Mouse (Mus musculus) CD4-positive helper T cell, adult 2 months (primary cell): Measurements from ENCODE around the gene Akap2.

Source experiments
- DNase-seq: peaks from one replicate; pipeline ENCODE4 v3.0.0-alpha.2; 2012; ENCODE audit warnings: low read depth, missing footprints, low spot score

Akap2 gene

DNA sequence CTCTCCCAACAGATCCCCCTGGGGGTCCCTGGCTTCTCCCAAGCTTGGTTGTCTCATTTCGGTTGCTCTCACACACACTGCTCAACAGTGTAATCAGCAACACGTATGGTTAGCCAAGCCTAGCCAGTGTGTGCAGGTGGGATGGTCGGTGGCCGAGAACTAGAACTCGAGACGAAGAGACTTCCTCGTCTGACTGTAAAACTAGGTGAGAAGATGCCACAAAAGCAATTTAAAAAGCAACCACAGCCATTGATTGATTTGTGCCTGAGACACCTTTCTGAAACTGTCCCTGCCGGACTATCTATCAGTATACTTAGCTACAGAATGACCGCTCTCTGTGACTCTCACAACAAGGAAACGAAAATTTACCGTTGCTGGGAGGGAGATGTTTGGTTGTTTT, 37.6 kb downstream of the Akap2 start:
- no peak for DNase-seq

GRCm38 (mm10) chr4:57757997-57758396, 40.5 kb downstream of the Akap2 start:
- no peak for DNase-seq

GRCm38 (mm10) chr4:57762424-57762823, 45.0 kb downstream of the Akap2 start:
- DNase-seq: no peak

DNA sequence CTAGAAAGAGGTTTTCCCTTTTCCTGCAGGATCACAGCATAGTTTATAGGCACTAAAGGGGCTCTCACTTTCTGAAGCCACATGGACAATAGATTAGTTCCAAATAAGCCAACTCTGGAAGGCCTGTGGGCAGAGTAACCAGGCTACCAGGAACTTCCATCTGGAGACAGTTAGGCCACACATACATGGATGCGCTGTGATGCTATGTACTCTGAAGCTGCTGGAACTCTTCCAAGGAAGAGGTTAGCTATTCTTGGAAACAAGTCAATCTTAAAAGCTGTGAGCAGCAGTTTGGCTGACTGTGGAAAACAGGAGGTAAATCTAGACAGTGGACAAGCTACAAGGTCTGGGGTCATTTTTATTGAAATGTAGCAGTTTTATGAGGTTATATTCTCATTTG, 46.9 kb downstream of the Akap2 start:
- no peak for DNase-seq

DNA sequence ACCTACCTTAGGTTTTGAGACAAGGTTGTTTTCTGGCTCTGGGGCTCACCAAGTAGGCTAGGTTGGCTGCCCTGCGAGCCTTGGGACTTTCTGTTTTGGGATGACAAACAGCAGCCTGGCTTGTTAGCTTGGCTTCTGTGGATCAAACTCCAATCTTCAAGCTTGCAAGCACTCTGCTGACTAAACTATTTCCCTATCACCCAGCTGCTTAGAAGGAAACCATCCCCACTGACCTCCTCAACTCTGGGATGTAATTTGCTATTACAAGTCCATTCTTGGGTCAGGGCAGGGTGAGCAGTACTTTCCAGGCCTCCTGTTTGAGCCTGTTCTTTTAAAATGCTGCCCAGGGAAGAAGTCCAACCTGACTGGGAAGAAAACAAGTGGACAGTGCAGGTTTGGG, 47.5 kb downstream of the Akap2 start:
- no peak for DNase-seq

DNA sequence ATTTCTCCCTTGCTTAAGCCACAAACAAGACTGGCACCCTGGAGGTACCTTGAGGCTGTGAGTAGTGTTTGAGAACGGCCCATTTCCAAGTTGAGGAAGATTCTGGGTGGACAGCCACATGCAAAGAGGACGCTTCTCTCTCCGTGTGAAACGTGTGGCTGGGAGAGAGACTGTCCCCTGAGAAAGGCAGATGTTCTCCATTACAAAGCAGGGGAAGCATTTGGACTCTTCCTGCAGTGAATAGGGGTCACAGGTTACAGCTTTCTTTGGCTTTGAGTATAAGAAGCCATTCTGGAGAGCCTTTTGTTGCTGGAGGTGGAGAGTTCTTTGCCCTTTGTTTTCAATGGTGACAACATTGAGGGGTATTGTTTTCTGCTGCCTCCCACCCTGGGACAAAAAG, 48.3 kb downstream of the Akap2 start:
- no peak for DNase-seq

DNA sequence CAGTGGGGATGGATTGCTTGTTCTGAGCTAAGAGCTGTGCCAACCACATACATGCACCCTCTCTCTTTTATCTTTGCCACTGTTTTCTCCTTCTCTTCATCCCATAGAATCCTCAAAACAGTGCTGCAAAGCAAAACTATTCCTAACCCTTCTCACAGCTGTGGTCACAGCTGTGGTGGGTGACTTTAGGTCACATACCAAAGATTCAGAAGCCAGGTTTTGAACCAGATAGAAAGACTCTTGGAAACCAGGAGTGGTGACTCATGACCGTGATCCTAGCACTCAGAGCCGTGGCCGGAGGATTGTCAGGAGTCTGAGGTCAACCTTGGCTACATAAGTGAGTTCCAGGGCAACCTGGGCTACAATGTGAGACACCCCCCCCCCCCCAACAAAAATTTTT, 51.5 kb downstream of the Akap2 start:
- no peak for DNase-seq

DNA sequence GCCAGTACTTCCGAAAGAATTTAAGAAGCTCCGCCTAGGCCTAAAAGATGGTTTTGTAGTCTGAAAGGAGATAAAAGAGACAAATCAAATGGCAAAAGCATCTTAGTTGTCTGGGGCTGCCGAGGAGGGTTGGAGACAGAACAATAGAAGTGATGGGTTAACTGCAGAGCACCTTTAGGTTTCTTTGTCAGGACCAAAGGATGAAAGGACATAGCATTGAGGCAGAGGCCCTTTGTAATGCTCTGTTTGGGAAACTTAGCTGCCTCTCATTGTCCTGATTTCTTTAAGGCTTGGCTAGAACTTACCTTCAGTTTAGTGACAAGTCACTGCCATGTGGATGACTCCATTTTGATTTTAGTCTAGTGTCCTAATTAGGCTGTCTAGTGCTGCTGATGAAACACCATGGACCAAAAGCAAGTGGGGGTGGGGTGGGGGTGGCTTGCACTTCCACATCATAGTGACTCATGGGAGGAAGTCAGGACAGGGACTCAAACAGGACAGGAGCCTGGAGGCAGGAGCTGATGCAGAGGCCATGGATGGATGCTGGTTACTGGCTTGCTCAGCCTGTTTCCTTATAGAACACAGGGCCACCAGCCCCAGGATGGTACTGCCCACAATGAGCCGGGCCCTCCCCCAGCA, 52.8 kb downstream of the Akap2 start:
- no peak for DNase-seq

- no peak for DNase-seq
Measured at GRCm38 (mm10) chr4:57771558-57772219, 54.2 kb downstream of the Akap2 start.

DNA sequence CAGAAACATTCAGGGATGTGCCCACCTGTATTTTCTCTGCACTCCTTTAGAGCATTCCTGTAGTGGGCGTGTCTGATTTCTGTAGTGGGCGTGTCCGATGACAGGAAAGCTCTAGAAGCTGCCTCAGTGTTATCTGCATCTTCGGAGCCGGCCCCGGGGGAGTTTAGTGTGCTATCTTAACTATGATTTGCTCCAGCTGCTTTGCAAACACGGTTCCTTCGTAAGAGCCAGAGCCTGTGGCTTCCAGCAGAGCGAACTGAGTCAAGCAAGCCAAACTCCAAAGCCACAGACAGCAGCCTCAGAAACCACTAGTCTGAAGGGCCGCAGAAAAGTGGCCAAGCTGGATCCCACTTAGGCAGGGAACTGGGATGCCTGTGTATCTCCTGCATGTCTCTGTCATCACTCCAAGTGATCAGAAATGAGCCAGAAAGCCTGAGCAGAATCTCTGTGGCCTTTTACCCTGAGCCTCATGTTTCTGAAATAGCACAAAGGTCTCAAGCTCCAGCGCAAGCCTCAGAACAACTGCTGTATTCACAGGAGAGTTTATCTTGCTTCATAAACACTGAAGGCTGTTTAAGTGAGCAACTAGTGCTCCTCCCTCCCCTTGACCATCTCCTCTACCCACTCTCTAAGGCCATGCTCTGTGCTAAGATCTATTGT, 55.5 kb downstream of the Akap2 start:
- no peak for DNase-seq

DNA sequence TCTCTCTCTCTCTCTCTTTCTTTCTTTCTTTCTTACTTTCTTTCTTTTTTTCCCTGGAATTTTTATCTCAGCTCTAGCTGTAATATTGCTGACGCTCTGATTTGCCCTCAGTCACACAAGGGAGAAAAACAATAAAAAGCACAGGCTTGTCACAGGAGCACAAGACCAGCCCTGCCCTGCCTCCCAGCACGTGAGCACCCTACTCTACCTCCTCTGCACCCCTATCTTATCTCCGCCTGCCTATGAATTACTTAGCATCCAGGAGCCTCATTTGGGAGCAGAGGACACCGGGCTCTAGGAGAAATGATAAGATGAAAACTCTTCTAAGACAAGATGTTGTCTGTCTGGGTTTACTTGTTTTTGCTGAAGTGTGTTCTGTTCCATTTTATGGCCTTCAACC, 57.1 kb downstream of the Akap2 start:
- DNase-seq: no peak

DNA sequence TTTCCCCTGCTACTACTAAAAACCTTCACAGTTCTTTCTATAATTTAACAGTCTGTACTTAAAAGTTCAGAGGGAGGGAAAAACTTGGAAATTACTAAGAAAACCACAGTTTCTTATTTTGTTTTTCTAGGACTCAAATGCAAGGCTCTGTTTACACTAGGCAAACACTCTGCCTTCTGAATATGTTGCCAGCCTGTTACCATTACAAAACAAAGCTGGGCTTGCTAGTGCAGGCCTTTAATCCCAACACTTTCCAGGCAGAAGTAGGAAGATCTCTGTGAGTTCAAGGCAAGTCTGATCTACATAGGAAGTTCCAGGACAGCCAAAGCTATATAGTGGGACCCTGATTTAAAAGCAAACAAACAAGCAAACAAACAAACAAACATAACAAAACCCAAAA, 58.1 kb downstream of the Akap2 start:
- DNase-seq: no peak

DNA sequence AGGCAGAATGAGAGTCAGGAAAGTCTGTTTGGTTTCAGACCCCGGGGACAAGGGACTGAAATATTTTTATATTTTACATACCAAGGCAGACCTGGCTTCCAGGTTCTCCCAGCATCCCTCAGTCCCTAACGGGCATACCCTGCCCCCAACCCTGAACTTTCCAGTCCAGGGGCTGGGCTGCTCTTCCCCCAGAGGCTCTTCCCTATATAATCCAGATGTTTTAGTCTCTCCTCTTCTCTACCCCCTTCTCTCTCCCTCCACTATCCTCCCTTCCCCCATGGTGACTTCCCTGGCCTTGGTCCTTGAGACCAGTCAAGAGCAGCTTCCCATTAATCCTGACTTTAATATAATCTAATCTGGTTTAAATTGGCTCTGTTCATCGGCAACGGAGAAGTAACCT, 62.9 kb downstream of the Akap2 start:
- DNase-seq: no peak

GRCm38 (mm10) chr4:57780833-57781641, 63.6 kb downstream of the Akap2 start:
- DNase-seq: no peak

DNA sequence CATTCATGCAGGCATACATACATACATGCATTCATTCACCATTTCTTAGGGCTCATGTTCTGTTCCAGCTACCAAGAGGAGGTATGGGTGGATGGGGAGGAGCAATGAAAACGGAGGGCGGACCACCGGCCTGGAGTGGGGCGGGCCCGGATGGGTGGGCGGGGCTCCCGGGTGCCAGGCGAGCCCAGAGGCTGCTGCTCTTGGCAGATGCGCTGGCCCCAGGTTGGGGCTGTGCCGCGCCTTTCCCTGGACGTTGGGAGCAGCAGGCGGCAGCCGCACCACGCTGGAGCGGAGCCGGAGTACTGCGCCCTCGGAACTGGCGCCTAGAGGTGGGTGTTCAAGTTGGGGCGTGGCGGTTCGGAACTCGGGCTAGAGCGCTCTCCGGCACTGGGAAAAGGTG, 64.5 kb downstream of the Akap2 start:
- peak; percentile 77 for DNase-seq

GRCm38 (mm10) chr4:57782549-57783390, 65.3 kb downstream of the Akap2 start:
- peak; percentile 24 for DNase-seq

GRCm38 (mm10) chr4:57783391-57783770, 65.9 kb downstream of the Akap2 start:
- no peak for DNase-seq

DNA sequence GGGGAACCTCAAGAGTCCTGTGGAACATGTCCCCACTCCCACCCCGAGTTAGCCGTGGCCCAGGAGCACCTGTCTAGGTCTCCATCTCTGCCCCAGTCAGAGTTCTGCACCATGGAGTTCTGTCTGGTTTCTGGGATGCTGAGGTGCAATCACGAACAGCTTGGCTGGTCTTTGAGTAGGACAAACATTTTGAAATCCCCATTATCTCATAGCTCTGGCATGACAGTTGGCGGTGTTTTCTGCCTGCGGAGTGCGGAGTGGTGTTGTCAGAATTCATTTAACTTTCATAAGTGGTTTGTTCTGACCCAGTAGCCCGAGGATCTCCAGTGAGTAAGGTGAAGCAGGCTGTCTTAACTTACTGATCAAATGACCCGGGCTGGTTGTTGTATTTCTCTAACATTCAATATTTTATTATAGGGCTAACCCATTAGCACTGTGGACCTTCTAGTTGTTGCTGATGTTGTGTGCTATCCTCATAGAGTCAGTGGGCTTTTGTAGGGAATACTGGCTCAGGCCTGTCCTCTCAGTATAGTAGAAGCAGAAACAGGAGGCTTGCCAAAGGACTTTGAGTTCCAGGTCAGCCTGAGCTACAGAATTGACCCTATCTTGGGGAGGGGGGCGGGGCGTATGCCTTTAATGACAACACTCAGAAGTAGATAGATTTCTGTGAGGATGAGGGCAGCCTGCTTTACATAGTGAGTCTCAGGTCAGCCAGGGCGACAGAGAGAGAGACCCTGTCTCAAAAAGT, 66.6 kb downstream of the Akap2 start:
- DNase-seq: no peak

DNA sequence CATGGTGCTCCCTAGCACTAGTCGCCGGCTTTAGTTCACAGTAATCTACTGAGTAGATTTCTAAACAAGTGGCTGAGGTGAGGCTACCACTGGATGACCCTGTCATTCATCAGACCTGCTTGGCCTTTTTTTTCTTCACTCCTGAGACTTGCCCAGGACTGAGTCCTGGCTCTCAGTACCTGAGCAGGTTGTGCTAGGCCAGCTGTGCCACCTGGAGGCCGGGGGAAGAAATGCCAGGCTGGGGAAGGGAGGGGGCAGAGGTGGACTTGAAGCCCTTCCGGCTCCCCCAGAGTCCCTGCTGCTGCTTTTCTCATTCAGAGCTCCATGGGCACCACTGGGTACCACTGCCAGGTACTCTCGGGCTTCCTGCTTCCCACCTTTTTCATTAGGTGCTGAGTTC, 71.3 kb downstream of the Akap2 start:
- peak; percentile 38 for DNase-seq

DNA sequence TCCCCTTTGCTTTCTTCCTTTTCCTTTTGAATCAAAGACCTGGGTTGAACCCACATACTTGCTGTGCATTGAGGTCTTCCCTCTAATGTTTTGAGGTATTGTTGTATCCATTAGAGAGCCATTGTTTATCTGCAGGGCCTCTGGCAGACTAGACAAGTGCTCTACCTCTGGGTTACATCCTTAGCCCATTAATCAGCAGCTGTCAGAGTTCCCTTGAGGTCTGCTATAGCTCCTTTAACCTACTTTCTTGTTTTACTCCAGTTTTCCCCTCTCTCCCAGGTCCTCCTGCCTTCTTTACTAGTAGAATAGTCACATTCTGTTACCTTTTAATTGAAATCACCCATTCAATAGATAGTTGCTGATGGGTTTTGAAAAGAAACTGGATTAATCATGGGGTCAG, 71.7 kb downstream of the Akap2 start:
- DNase-seq: no peak

GRCm38 (mm10) chr4:57793989-57794388, 76.5 kb downstream of the Akap2 start:
- DNase-seq: no peak
